Mouse (Mus musculus): ENCODE data around the gene Igfn1.

Gene Igfn1

DNA sequence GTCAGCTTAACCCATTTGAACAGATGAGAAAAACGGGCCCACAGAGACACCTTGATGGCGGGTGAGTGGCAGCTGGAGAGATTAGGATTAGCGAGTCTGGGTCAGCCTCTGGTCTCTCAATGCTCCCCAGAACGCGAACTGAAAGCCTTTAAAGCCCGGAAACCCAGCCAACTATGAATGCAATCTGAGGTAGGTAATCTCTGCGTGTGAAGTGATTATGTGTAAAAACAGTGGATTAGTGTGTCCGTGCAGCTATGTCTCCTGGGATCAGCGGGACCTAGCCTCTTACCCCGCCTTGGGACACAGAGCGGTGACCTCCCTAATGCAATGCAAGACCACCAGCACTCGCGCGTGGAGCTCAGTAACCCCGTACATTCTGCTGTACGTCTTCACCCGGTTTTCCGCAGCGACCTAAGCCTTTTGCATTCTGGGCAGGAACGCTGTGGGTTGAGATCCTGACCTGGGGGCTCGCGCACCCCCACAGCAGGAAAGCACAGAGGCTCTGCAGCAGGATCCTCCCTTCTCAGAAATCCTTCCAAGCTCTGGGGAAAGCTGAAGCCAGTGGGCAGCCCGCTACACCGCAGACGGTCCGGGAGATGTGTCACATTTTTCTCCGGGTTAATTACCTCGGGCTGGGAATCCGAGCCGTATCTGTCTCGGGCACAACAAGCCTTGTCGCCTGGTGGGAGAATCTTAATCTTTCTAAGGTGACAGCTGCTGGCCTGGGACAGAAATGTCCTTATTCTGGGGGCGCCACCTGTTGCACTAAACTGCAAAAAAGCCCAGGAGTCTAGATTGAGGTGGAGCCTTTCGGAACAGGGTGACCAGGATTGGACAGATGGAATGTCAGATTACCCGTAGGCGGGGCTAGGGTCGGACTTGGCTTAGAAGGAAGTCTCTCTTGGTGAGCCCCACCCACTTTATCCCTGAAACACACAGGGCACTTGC lies 1.3 kb upstream of the Igfn1 start, which contains the start of gene Tmem9:
Tmem9 (plus strand) TSS at position 940 of the 948 bp plus-strand sequence.
- peak; percentile 82 for DNase-seq (ENCODE audit: inconsistent ontology term)

- no peak for DNase-seq (ENCODE audit: inconsistent ontology term)
Observed at GRCm38 (mm10) chr1:136001438-136001837, 4.7 kb downstream of the Igfn1 start.

GRCm38 (mm10) chr1:135999720-136000287 lies 6.3 kb downstream of the Igfn1 start:
- DNase-seq (ENCODE audit: inconsistent ontology term), result no peak

DNA sequence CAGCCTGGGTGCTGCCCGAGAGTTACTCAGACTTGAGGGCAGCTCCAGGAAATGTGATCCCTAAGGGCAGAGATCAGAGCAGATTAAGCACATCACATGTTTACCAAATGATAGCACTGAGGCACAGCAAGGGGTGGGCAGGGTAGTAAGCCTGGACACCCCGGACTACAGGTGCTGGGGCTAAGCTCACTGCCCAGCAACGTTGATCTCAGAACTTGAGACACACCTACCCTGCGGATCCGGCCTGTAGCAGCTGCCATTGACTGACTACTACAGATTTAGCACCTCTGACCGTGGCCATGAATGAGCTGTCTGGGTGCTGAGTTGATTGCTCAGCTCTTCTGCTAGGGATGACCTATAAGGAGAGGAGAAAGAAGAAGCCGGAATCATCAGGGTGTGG lies 8.6 kb downstream of the Igfn1 start:
- no peak for DNase-seq (ENCODE audit: inconsistent ontology term)

GRCm38 (mm10) chr1:135993470-135993869 lies 12.7 kb downstream of the Igfn1 start:
- DNase-seq (ENCODE audit: inconsistent ontology term), result no peak

GRCm38 (mm10) chr1:135989876-135990275 lies 16.3 kb downstream of the Igfn1 start:
- no peak for DNase-seq (ENCODE audit: inconsistent ontology term)

- no peak for DNase-seq (ENCODE audit: inconsistent ontology term)
Observed at GRCm38 (mm10) chr1:135984105-135984504, 22.0 kb downstream of the Igfn1 start.

DNA sequence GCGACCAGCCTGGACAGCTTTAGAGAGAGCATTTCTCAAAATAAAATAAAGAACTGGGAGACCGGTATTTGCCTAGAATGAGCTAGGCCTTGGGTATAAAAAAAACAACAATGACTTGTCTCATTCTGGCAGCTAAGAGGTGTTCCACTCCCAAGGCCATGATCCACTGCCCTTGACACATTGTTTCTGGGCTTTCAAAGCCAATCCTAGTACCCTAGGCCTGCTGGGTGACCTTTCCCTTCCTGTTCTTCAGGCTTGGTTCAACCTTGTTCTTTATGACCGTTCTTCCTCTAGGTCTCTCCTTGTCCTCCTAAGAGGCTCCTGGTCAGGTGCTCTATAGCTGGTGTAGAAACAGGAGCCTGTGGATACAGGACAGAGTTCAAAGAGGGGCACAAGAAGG lies 33.6 kb downstream of the Igfn1 start:
- no peak for DNase-seq (ENCODE audit: inconsistent ontology term)

GRCm38 (mm10) chr1:135970486-135970885 lies 35.7 kb downstream of the Igfn1 start:
- no peak for DNase-seq (ENCODE audit: inconsistent ontology term)

DNA sequence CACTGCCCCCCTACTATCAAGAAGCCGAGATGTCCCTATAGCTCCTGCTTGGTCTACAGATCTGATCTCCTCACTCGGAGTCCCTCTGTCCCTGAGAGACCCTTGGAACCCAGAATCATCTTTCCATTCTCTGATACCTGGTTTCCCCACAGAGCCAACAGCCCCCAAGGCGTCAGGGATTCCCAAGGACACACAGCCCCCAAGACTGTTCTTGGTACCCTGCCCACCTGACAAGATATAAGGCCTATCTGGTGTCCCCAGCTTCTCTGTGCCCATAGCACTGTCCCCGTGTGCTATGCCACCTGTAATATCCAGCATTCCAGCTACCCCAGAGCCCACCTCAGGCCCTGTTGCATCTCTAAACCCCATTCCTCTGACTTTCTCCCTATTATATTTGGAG lies 38.4 kb downstream of the Igfn1 start:
- no peak for DNase-seq (ENCODE audit: inconsistent ontology term)

DNA sequence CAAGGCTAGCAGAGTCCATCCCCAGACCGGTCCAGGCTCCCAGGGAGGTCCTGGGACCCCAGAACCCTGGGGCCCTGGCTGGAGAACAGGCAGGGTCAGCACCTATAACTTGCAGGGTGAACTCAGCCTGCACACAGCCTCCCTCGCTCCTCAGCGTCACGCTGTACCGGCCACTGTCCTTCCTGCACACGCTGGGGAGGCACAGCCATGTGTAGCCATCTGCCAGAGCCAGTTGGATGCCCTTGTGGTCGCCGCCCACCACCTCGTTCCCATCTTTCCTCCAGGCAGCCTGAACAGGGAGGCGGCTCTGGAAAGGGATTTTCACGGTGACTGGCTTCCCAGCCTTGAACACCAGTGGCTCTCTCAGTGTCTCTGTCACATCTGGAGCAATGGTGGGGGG lies 41.6 kb downstream of the Igfn1 start:
- no peak for DNase-seq (ENCODE audit: inconsistent ontology term)

- DNase-seq (ENCODE audit: inconsistent ontology term), result no peak
Observed at GRCm38 (mm10) chr1:135963177-135963576, 43.0 kb downstream of the Igfn1 start.

- peak; percentile 22 for DNase-seq (ENCODE audit: inconsistent ontology term)
Observed at GRCm38 (mm10) chr1:135958483-135958882, 47.7 kb downstream of the Igfn1 start.

DNA sequence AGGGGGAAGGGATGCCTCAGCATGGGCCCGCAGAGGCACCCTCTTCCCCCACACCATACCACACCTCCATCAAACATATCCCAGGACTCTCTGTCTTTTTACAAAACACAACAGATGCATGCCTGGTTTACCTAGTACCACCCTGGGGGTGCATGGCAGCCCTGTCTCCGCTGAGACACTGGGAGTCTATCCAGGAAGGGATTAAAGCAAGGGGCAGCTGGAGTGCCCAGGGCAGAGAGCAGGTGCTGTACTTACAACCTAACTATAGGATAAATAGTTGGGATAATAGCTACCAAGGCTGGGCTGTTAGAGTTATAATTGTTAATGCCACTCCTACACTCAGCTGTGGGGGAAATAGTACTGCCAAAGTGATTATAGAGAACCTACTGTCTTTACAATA lies 57.3 kb downstream of the Igfn1 start:
- DNase-seq (ENCODE audit: inconsistent ontology term), result no peak

- DNase-seq (ENCODE audit: inconsistent ontology term), result peak; percentile 20
Observed at GRCm38 (mm10) chr1:135946247-135946646, 59.9 kb downstream of the Igfn1 start.

GRCm38 (mm10) chr1:135945711-135946110 lies 60.4 kb downstream of the Igfn1 start:
- peak; percentile 50 for DNase-seq (ENCODE audit: inconsistent ontology term)

DNA sequence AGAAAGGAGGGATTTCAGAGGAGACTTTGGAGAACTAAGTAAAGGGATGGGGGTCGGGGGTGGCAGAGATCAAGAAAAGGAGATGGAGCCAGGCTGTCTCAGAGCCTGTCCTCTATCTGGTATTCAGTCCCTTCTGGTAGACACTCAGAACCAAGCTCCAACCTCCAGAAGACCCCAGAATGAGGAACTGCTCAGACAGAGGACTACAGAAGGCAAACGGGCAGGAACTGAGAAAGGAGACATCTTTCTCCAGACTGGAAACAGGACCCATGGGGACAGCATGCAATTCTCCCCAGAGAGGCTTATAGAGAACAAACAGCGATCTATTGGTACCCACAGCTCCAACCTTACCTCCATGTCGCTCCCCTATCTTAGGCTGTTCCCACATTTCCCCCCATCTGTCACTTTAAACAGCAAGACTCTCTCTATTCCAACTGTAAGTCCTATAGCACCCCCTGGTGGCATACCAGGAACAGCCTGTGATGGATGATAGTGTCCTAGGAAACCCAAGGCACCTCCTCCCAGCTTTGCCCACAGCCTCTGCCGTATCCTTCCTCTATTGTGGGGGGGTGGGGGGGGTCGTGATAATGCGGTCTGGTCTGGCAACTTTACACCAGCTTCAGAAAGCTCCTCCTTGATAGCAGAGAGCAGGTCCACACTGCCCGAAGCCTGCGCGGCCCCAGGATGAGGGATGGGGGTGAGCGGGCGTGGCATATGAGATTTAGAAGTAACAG lies 61.4 kb downstream of the Igfn1 start:
- DNase-seq (ENCODE audit: inconsistent ontology term), result peak; percentile 72

DNA sequence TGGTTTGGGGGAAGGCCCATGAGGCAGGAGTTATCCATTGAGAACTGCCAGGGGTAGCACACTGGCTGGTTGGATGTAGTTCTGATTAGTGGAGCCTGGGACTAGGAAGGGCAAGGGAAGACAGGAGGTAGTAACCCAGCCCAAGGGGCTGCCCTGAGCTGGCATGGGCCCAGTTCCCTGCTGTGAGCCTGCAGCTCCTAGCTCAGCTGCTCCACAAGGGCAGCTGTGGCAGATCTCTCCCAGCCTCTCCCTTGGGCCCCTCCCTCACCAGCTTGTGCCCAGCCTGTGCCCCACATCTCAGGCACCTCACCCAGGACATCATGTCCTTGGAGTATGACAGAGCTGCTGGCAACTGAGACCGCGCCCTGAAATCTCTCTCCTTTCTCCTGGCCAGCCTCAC lies 62.4 kb downstream of the Igfn1 start:
- DNase-seq (ENCODE audit: inconsistent ontology term), result no peak

GRCm38 (mm10) chr1:135942116-135942515 lies 64.0 kb downstream of the Igfn1 start:
- DNase-seq (ENCODE audit: inconsistent ontology term), result no peak

- DNase-seq (ENCODE audit: inconsistent ontology term), result no peak
Observed at GRCm38 (mm10) chr1:135941259-135942006, 64.7 kb downstream of the Igfn1 start.

DNA sequence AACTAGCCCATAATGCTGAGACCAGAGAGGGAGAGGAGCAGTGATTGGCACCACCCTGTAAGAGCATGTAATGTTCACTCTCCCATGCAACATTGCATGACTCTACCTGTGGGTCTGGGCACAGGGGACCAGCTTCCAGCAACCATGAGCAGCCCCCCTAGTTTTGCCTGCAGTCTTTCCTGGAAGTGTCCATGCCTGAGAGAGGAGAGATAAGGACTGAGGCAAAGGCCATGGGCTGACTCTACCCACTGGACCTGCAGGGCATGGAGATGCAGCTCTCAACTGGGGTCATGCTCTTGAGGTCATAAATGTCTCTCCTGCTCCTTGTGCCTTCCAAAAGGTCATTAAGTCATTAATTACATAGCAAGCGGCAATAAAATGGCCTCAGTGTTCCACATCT lies 70.1 kb downstream of the Igfn1 start:
- no peak for DNase-seq (ENCODE audit: inconsistent ontology term)
